In the genomic region with DNA sequence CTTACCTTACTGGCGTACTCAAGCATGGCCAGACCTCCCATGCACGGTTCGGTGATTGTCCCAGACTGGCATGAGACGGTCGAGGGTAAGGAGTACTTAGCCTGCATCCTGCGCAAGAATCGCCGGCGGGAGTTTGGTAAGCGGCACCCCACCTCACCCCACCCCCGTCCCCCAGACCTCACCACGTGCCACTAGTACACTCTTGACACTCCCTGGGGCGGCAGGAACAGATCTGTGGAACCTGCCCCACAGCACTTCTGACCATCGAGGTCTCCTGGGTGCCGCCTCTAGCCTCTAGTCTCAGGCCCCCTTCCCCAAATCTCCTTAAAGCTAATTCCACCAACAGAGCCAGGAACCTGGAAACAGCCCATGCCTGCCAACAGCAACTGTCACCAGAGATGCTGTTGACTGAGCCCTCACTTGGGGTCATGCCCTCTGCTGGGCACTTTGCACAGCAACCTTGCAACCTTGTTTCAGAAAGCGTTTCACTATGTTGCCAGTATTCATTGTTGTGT, we compare ENCODE assay signal across 8 mouse cellular contexts. TPM values are rescaled to one million over a fixed set of nuclear protein-coding genes. Genes with fewer than 3 reads are reported as not detected.
DNase-seq lines count a peak whose midpoint lies in the region; ATAC-seq and TF ChIP-seq lines count a peak whose summit lies in the region.

No protein-coding gene starts in this region.

- H3K27ac ChIP-seq in heart, embryonic 12.5 days (ENCODE audit: poor library complexity, severe bottlenecking), result no peak overlapping the region
- peak overlapping the region; percentile 83 for H3K27ac ChIP-seq in limb, embryonic 10.5 days
- no peak overlapping the region for H3K27ac ChIP-seq in midbrain, embryonic 11.5 days (ENCODE audit: low read depth, low read length)
- no peak overlapping the region for H3K27ac ChIP-seq in stomach, postnatal 0 days (replicated peaks)

- DNase-seq in heart, postnatal 14 days, result no peak
- peak; percentile 43 to 50 for DNase-seq in cerebellum, adult 18-20 months
- peak; percentile 48 for DNase-seq in forelimb bud, embryonic 11.5 days (ENCODE audit: low read depth, low spot score)
- DNase-seq in limb, embryonic 10.5 days (ENCODE audit: low spot score), result peak; percentile 51
- peak; percentile 90 for DNase-seq in midbrain, embryonic 11.5 days (ENCODE audit: low spot score, missing footprints)
- DNase-seq in stomach, postnatal 0 days (ENCODE audit: low spot score), result peak; percentile 39
- no peak for DNase-seq in right cerebral cortex, adult 2 months (ENCODE audit: low spot score in 2 of 2)

- H3K27me3 ChIP-seq in heart, embryonic 12.5 days (replicated peaks), result no peaks in the 10 kb centered on the region
- H3K27me3 ChIP-seq in limb, embryonic 10.5 days (ENCODE audit: low read depth, poor library complexity, severe bottlenecking), result no peaks in the 10 kb centered on the region
- no peaks in the 10 kb centered on the region for H3K27me3 ChIP-seq in midbrain, embryonic 11.5 days (ENCODE audit: control insufficient read depth, insufficient read depth, low read length)
- H3K27me3 ChIP-seq in stomach, postnatal 0 days (ENCODE audit: control insufficient read depth, insufficient read depth, low read length), result no peaks in the 10 kb centered on the region

- 2% methylated on average over 16 of the region's 16 CpGs for WGBS in heart, embryonic 12.5 days
- WGBS in limb, embryonic 10.5 days, result 5% methylated on average over 16 of the region's 16 CpGs
- under 1% methylated on average over 16 of the region's 16 CpGs for WGBS in midbrain, embryonic 11.5 days
- WGBS in stomach, postnatal 0 days, result 3% methylated on average over 16 of the region's 16 CpGs

- H3K4me2 ChIP-seq in heart, embryonic 12.5 days, result peak overlapping the region; percentile 98
- H3K4me2 ChIP-seq in midbrain, embryonic 11.5 days, result peak overlapping the region; percentile 89
- H3K4me2 ChIP-seq in stomach, postnatal 0 days (replicated peaks; ENCODE audit: low read depth), result peak overlapping the region; percentile 87

- H3K4me3 ChIP-seq in heart, embryonic 12.5 days, result peak overlapping the region; percentile 61
- H3K4me3 ChIP-seq in limb, embryonic 10.5 days, result peak overlapping the region; percentile 68
- H3K4me3 ChIP-seq in midbrain, embryonic 11.5 days (ENCODE audit: low read depth, low read length), result peak overlapping the region; percentile 45
- peak overlapping the region; percentile 54 for H3K4me3 ChIP-seq in stomach, postnatal 0 days (ENCODE audit: low read depth, low read length)

- H3K36me3 ChIP-seq in heart, embryonic 12.5 days, result no peaks in the 10 kb centered on the region
- peaks cover 5% of the 10 kb centered on the region for H3K36me3 ChIP-seq in limb, embryonic 10.5 days
- no peaks in the 10 kb centered on the region for H3K36me3 ChIP-seq in midbrain, embryonic 11.5 days (ENCODE audit: control insufficient read depth, insufficient read depth, low read length)
- no peaks in the 10 kb centered on the region for H3K36me3 ChIP-seq in stomach, postnatal 0 days (ENCODE audit: control insufficient read depth, insufficient read depth, low read length)

- peak overlapping the region; percentile 69 for H3K9ac ChIP-seq in heart, embryonic 12.5 days
- peak overlapping the region; percentile 65 for H3K9ac ChIP-seq in midbrain, embryonic 11.5 days (ENCODE audit: low read length)
- peak overlapping the region; percentile 52 for H3K9ac ChIP-seq in stomach, postnatal 0 days (ENCODE audit: low read length)

- peak; percentile 46 for ATAC-seq in heart, embryonic 12.5 days (ENCODE audit: insufficient number of reproducible peaks, low FRiP score)
- peak; percentile 74 for ATAC-seq in midbrain, embryonic 11.5 days (ENCODE audit: low FRiP score)
- ATAC-seq in stomach, postnatal 0 days (ENCODE audit: low FRiP score, low TSS enrichment), result peak; percentile 46

- intact Hi-C loops in heart, postnatal 14 days (cut with DNase I), result loop anchor here (5.0 kb wide), 1 partner anchor 72 kb away; no protein-coding TSS in a partner anchor

- no peaks in the 10 kb centered on the region for H3K9me3 ChIP-seq in heart, embryonic 12.5 days (replicated peaks)
- H3K9me3 ChIP-seq in limb, embryonic 10.5 days (replicated peaks), result no peaks in the 10 kb centered on the region
- H3K9me3 ChIP-seq in midbrain, embryonic 11.5 days (ENCODE audit: control insufficient read depth, low read length), result no peaks in the 10 kb centered on the region
- no peaks in the 10 kb centered on the region for H3K9me3 ChIP-seq in stomach, postnatal 0 days (ENCODE audit: control insufficient read depth, low read length)

- TF ChIP-seq CTCF in stomach, postnatal 0 days (IDR thresholded peaks at IDR 0.05; ENCODE audit: low read depth), result peak; percentile 71

- TF ChIP-seq EP300 in stomach, postnatal 0 days (optimal IDR thresholded peaks at IDR 0.05), result no peak

- peaks cover 18% of the 10 kb centered on the region for H3K4me1 ChIP-seq in heart, embryonic 12.5 days (replicated peaks)
- peaks cover 20% of the 10 kb centered on the region for H3K4me1 ChIP-seq in limb, embryonic 10.5 days
- peaks cover 8% of the 10 kb centered on the region for H3K4me1 ChIP-seq in midbrain, embryonic 11.5 days (ENCODE audit: control insufficient read depth, insufficient read depth, low read length)
- H3K4me1 ChIP-seq in stomach, postnatal 0 days (replicated peaks; ENCODE audit: control insufficient read depth, insufficient read depth), result no peaks in the 10 kb centered on the region

RNA-seq across cellular contexts. Expression of a gene that starts 0.6 kb away (rescaled TPM):
- 2.0 and 2.3 TPM in 2 replicates for polyA plus RNA-seq in heart, embryonic 12.5 days (2016; fragmentation: Nextera tagmentation; extraction: Ambion mirVana)
- under 1 TPM; 0.68 to 0.86 TPM for total RNA-seq in heart, postnatal 14 days (2021)
- 5.8 and 8.4 TPM in 2 replicates for polyA plus RNA-seq in limb, embryonic 10.5 days (2016; fragmentation: Nextera tagmentation; extraction: Ambion mirVana)
- 5.4 TPM in 2 replicates for polyA plus RNA-seq in midbrain, embryonic 11.5 days (2014; fragmentation: Nextera tagmentation; extraction: Ambion mirVana)
- polyA plus RNA-seq in stomach, postnatal 0 days (2015; fragmentation: Nextera tagmentation; extraction: Ambion mirVana), result 1.8 and 2.3 TPM in 2 replicates

RNA-seq across cellular contexts. Expression of a gene that starts 24.9 kb away (rescaled TPM):
- polyA plus RNA-seq in heart, embryonic 12.5 days (2016; fragmentation: Nextera tagmentation; extraction: Ambion mirVana), result 2.6 and 3.1 TPM in 2 replicates
- total RNA-seq in heart, postnatal 14 days (2021), result 10 to 100 TPM; 20.7 TPM
- 3.7 and 4.7 TPM in 2 replicates for polyA plus RNA-seq in limb, embryonic 10.5 days (2016; fragmentation: Nextera tagmentation; extraction: Ambion mirVana)
- 0.47 and 0.61 TPM in 2 replicates for polyA plus RNA-seq in midbrain, embryonic 11.5 days (2014; fragmentation: Nextera tagmentation; extraction: Ambion mirVana)
- polyA plus RNA-seq in stomach, postnatal 0 days (2015; fragmentation: Nextera tagmentation; extraction: Ambion mirVana), result 6.6 and 9.2 TPM in 2 replicates

Comparison
In these comparisons a context has a peak if more than half of its experiments do, and no peak if none do; other contexts are left out.
1. DNase-seq: peak in cerebellum, adult 18-20 months (2 of 2), forelimb bud, embryonic 11.5 days (single experiment), limb, embryonic 10.5 days (single experiment), midbrain, embryonic 11.5 days (single experiment) and stomach, postnatal 0 days (single experiment); none in heart, postnatal 14 days (0 of 2) and right cerebral cortex, adult 2 months (0 of 2).
2. Peak in every context shown above with its lines, with median percentiles within 50 percentile points of each other: ATAC-seq, H3K4me2 ChIP-seq, H3K4me3 ChIP-seq and H3K9ac ChIP-seq.